Mouse (Mus musculus): ENCODE data around the gene Gm16867. TPM values are rescaled to one million over a fixed set of nuclear protein-coding genes. Genes with fewer than 3 reads are reported as not detected.
"Not testable (repeated sequence)": the region's sequence is repeated elsewhere in the genome, so short reads cannot be mapped to it uniquely, and the experiment has no call there.

Gene Gm16867
- total RNA-seq, 2 experiments from 2014 or later, result 10.2 to 10.6 TPM

DNA sequence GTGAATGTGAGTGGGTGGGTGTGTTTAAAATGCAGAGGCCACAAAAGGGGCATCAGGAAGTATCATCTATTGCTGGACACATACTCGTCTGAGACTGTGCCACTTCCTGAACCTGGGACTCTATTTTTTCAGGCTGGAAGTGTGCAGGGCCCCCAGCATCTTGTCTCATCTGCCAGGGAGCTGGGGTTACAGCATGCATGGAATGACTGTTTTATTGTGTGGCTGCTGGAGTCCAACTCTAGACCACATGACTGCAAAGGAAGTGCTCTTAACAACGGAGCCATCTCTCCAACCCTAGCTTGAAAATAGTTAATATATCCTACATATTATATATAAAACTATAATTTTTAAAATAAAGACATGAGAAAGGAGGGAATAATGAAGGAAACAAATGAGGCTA lies 29.8 kb downstream of the Gm16867 start:
- DNase-seq (ENCODE audit: extremely low spot score in 1 of 2, low spot score in 2 of 2); intact Hi-C loops (cut with DNase I): not testable (repeated sequence)

DNA sequence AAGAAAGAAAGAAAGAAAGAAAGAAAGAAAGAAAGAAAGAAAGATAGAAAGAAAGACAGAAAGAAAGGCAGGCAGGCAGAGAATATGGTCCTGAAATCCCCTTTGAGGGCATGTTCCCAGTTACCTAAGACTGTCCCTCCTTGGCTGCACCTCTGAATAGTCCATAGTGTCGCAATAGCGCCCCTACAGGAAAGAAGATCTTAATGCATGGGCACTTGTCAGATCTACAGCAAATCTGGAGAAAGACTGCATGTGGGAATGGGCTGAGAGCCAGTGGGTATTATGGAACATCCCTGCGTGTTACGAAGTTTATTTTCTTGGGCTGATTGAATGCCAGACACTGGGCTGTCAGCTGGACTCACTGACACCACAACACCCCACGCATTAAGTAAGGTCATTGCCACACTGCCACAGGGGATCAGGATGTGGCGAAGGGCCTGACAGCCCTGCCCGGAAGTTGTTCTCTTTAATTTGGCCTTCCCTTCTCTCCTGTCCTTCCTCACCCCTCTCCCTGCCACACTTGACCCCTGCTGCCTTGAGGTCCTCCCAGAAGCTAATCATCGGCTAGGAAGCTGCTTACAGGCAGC lies 32.9 kb downstream of the Gm16867 start:
- intact Hi-C loops (cut with DNase I); DNase-seq (ENCODE audit: extremely low spot score in 1 of 2, low spot score in 2 of 2): not testable (repeated sequence)

DNA sequence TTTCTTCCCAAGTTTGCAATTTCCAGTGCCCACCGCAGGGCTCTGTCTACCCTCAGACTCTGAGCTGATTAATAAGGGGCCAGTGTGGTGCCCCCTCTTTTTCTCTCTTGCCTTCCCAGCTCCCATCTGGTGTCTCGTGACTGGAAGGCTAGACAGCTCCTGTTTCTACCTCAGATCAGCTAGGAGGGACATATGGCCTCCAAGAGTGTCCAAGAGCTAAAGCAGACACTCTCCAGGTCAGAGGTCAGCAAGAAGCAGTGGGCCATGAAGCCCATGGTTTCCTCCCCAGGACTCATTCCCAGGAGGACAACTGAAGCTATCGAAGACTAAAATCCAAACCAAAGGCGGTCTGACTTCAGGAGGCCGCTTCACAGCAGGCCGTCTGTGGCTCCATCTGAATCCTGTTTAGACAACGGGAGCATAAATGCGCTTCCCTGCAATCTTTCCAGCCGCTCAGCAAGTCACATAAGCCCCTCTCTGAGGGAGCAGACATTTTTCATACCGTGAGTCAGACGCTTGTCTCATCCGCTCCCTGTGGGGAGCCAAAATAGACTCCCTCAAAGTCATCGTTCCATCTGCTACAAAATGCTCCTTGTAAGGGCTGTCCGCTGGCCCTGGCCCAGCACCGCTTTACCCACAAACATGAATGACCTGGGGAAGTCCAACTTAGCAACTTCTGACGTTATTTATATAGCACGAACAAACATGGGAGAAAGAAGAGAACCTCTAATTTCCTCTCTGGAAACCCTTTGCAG lies 35.4 kb downstream of the Gm16867 start:
- DNase-seq (ENCODE audit: extremely low spot score in 1 of 2, low spot score in 2 of 2), result not testable (repeated sequence)

DNA sequence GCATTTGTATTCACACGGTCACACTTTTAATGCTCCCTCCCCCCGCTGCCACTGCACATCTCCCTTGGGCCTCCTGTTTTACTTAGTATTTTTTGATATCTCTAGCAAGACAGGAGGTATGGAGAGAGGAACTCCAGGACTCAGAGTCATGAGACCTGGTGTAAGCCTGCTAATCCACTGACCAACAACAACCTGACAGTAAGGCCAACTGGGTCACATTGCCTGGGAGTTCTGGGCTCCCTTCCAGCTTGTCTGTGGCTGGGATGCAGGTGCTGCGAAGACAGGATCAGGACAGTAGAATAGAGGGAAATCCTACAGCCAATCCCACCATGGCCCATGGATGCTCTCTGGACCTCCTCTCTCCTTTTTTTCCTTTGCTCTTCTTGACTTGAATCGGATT lies 38.7 kb downstream of the Gm16867 start:
- intact Hi-C loops (cut with DNase I); DNase-seq (ENCODE audit: extremely low spot score in 1 of 2, low spot score in 2 of 2): not testable (repeated sequence)

More for the DNA sequence above, 35.4 kb downstream of the Gm16867 start:
- intact Hi-C loops (cut with DNase I), result not testable (repeated sequence)

DNA sequence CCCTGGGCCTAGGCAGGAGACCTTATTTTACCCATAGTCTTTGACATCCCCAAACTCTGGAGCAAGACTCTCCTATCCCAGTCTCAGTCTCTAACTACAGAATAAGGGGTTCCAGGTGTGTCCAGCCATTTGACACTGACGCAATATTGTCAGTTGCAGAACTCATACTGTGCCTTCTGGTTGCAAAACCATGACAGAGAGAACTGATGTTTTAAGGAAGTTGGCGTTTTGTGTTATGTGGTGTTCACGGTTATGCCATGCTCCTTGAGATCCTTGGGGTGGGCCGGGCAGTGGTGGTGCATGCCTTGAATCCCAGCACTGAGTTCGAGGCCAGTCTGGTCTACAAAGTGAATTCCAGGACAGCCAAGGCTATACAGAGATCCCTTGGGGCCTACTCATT lies 45.5 kb downstream of the Gm16867 start:
- intact Hi-C loops (cut with DNase I); DNase-seq (ENCODE audit: extremely low spot score in 1 of 2, low spot score in 2 of 2): not testable (repeated sequence)

- intact Hi-C loops (cut with DNase I); DNase-seq (ENCODE audit: extremely low spot score in 1 of 2, low spot score in 2 of 2): not testable (repeated sequence)
Measured at GRCm38 (mm10) chr14:69454640-69455039, 48.5 kb downstream of the Gm16867 start.

DNA sequence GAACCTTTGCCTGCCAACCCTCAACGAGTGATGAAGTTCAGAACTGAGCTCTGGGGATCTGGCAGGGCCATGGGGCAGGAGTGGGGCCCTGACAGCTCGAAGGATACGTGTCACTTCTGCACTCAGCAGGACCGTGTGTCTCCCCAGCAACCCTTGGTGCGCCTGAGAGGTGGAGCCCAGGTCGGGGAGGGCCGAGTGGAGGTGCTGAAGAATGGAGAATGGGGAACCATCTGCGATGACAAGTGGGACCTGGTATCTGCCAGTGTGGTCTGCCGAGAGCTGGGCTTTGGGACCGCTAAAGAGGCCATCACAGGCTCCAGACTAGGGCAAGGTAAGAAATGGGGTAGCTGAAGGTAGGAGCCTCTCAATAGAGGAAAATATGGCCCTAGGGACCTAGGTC lies 54.3 kb downstream of the Gm16867 start:
- DNase-seq (ENCODE audit: extremely low spot score in 1 of 2, low spot score in 2 of 2); intact Hi-C loops (cut with DNase I): not testable (repeated sequence)

GRCm38 (mm10) chr14:69447006-69447405 lies 56.2 kb downstream of the Gm16867 start:
- intact Hi-C loops (cut with DNase I); DNase-seq (ENCODE audit: extremely low spot score in 1 of 2, low spot score in 2 of 2): not testable (repeated sequence)

- DNase-seq (ENCODE audit: extremely low spot score in 1 of 2, low spot score in 2 of 2); intact Hi-C loops (cut with DNase I): not testable (repeated sequence)
Measured at GRCm38 (mm10) chr14:69443092-69443692, 60.0 kb downstream of the Gm16867 start.

GRCm38 (mm10) chr14:69440955-69441354 lies 62.2 kb downstream of the Gm16867 start:
- intact Hi-C loops (cut with DNase I); DNase-seq (ENCODE audit: extremely low spot score in 1 of 2, low spot score in 2 of 2): not testable (repeated sequence)

GRCm38 (mm10) chr14:69438678-69439214 lies 64.4 kb downstream of the Gm16867 start:
- DNase-seq (ENCODE audit: extremely low spot score in 1 of 2, low spot score in 2 of 2); intact Hi-C loops (cut with DNase I): not testable (repeated sequence)

DNA sequence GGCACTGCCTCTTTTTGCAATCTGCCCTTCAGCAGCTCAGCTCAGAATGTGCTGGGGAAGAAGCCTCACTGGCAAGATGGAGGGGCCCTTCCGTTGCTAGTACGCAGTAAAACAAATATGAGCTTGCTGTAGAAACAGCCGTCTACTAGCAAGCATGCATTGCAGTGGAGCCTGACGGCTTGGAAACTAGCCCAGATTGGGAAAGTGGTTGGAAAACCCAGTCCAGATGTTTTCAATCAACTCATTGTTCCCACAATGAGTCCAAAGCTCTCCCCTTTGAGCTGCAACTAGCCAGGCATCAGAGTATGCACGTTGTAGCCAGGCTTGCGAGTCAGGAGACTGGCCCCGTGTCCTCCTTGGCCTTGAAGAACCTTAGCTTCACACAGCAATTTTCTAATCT lies 82.2 kb downstream of the Gm16867 start:
- intact Hi-C loops (cut with DNase I); DNase-seq (ENCODE audit: extremely low spot score in 1 of 2, low spot score in 2 of 2): not testable (repeated sequence)

DNA sequence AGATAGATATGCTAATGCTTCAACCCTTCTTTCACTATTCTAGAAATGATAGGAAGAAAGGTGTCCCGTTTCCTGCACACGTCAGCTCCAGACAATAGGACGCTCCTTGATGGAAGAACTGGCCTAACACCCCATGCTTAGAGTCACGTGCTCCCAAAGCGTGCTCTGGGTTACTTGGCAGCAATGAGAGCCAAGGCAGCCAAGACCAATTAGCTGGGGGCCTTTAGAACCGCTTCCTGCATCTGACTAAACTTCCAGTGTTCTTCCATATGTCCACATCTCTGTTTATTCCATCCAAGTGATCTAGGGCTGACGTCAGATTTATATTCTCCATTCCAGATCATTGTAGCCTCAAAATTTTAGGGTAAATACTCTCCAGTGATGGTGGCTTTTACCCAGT lies 85.6 kb downstream of the Gm16867 start:
- intact Hi-C loops (cut with DNase I); DNase-seq (ENCODE audit: extremely low spot score in 1 of 2, low spot score in 2 of 2): not testable (repeated sequence)

Other genes starting within 250 kb of the Gm16867 start
- not detected for gene Synb, start 209.1 kb downstream of the Gm16867 start, total RNA-seq (2021)
- under 1 TPM in 1 of 2 experiments, not detected in 1; 0.11 TPM for gene Gm27179, start 9.2 kb upstream of the Gm16867 start, total RNA-seq (2021)
- gene Entpd4b, start 52.1 kb upstream of the Gm16867 start, total RNA-seq (2021), result 10 to 100 TPM; 40.4 to 42.0 TPM

Data from left cerebral cortex, postnatal 10 days (tissue).